Mouse (Mus musculus): ENCODE measurements at regions not wholly inside any gene's neighbourhood (a gene's known extent, or its start where the extent isn't known, plus 50 kb on each side); places are given as distances from the start of the nearest gene placed in this dataset.
"Not testable (repeated sequence)": the region's sequence is repeated elsewhere in the genome, so short reads cannot be mapped to it uniquely, and the experiment has no call there.

GRCm38 (mm10) chr12:92882540-92882939 lies 1033.6 kb upstream of the Sel1l start:
- not testable (repeated sequence) for H3K9ac ChIP-seq (replicated peaks); H3K9me3 ChIP-seq (replicated peaks); H3K27ac ChIP-seq (replicated peaks); H3K36me3 ChIP-seq; H3K4me2 ChIP-seq; H3K27me3 ChIP-seq (replicated peaks); ATAC-seq (ENCODE audit: low FRiP score); H3K4me3 ChIP-seq (replicated peaks); H3K4me1 ChIP-seq
- 92% methylated on average over 9 of the region's 11 CpGs for WGBS

- no peak for ATAC-seq (ENCODE audit: low FRiP score)
- H3K36me3 ChIP-seq = no peaks in the 10 kb centered on the region
- H3K4me2 ChIP-seq = no peak overlapping the region
- WGBS = 89% methylated on average over 3 of the region's 3 CpGs
- H3K4me1 ChIP-seq = no peaks in the 10 kb centered on the region
- no peak overlapping the region for H3K9ac ChIP-seq (replicated peaks)
- no peaks in the 10 kb centered on the region for H3K9me3 ChIP-seq (replicated peaks)
- H3K4me3 ChIP-seq (replicated peaks) = no peak overlapping the region
- H3K27me3 ChIP-seq (replicated peaks) = no peaks in the 10 kb centered on the region
- no peak overlapping the region for H3K27ac ChIP-seq (replicated peaks)
Observed at GRCm38 (mm10) chr12:92873602-92874001, 1024.6 kb upstream of the Sel1l start.

GRCm38 (mm10) chr12:92869336-92869735 lies 1020.4 kb upstream of the Sel1l start:
- no peak for ATAC-seq (ENCODE audit: low FRiP score)
- Histone ChIP-seq H3K36me3 (no peaks in the 10 kb centered on the region), H3K4me1 (no peaks in the 10 kb centered on the region), H3K27me3 (replicated peaks) (no peaks in the 10 kb centered on the region), H3K9me3 (replicated peaks) (no peaks in the 10 kb centered on the region), H3K4me2 (no peak overlapping the region), H3K9ac (replicated peaks) (no peak overlapping the region), H3K4me3 (replicated peaks) (no peak overlapping the region), H3K27ac (replicated peaks) (no peak overlapping the region)
- 83% methylated on average over 3 of the region's 3 CpGs for WGBS

- ATAC-seq (ENCODE audit: low FRiP score) = no peak
- WGBS = 80% methylated on average over 10 of the region's 10 CpGs
- Histone ChIP-seq H3K36me3 (no peaks in the 10 kb centered on the region), H3K9ac (replicated peaks) (no peak overlapping the region), H3K9me3 (replicated peaks) (no peaks in the 10 kb centered on the region), H3K27ac (replicated peaks) (no peak overlapping the region), H3K27me3 (replicated peaks) (no peaks in the 10 kb centered on the region), H3K4me2 (no peak overlapping the region), H3K4me1 (no peaks in the 10 kb centered on the region), H3K4me3 (replicated peaks) (no peak overlapping the region)
Observed at GRCm38 (mm10) chr12:92823090-92823786, 974.3 kb upstream of the Sel1l start.

- H3K9me3 ChIP-seq (replicated peaks) = no peaks in the 10 kb centered on the region
- H3K36me3 ChIP-seq = no peaks in the 10 kb centered on the region
- no peak overlapping the region for H3K27ac ChIP-seq (replicated peaks)
- ATAC-seq (ENCODE audit: low FRiP score) = no peak
- no peaks in the 10 kb centered on the region for H3K4me1 ChIP-seq
- no peak overlapping the region for H3K9ac ChIP-seq (replicated peaks)
- 61% methylated on average over 3 of the region's 3 CpGs for WGBS
- no peak overlapping the region for H3K4me2 ChIP-seq
- H3K27me3 ChIP-seq (replicated peaks) = no peaks in the 10 kb centered on the region
- no peak overlapping the region for H3K4me3 ChIP-seq (replicated peaks)
Observed at GRCm38 (mm10) chr12:92818610-92819009, 969.7 kb upstream of the Sel1l start.

GRCm38 (mm10) chr12:92801121-92801520 lies 952.2 kb upstream of the Sel1l start:
- no peaks in the 10 kb centered on the region for H3K9me3 ChIP-seq (replicated peaks)
- H3K4me3 ChIP-seq (replicated peaks) = no peak overlapping the region
- H3K27ac ChIP-seq (replicated peaks) = no peak overlapping the region
- no peaks in the 10 kb centered on the region for H3K36me3 ChIP-seq
- no peak for ATAC-seq (ENCODE audit: low FRiP score)
- H3K27me3 ChIP-seq (replicated peaks) = no peaks in the 10 kb centered on the region
- no peak overlapping the region for H3K9ac ChIP-seq (replicated peaks)
- H3K4me2 ChIP-seq = no peak overlapping the region
- 93% methylated on average over 1 of the region's 1 CpGs for WGBS
- H3K4me1 ChIP-seq = no peaks in the 10 kb centered on the region

GRCm38 (mm10) chr12:92783362-92783761 lies 934.4 kb upstream of the Sel1l start:
- Histone ChIP-seq H3K4me2 (no peak overlapping the region), H3K27me3 (replicated peaks) (no peaks in the 10 kb centered on the region), H3K4me3 (replicated peaks) (no peak overlapping the region), H3K36me3 (no peaks in the 10 kb centered on the region), H3K4me1 (no peaks in the 10 kb centered on the region), H3K9ac (replicated peaks) (no peak overlapping the region), H3K9me3 (replicated peaks) (no peaks in the 10 kb centered on the region), H3K27ac (replicated peaks) (no peak overlapping the region)
- no peak for ATAC-seq (ENCODE audit: low FRiP score)
- WGBS = 93% methylated on average over 1 of the region's 1 CpGs

GRCm38 (mm10) chr12:92779695-92780292 lies 930.8 kb upstream of the Sel1l start:
- Histone ChIP-seq H3K27me3 (replicated peaks) (no peaks in the 10 kb centered on the region), H3K9ac (replicated peaks) (no peak overlapping the region), H3K27ac (replicated peaks) (no peak overlapping the region), H3K9me3 (replicated peaks) (no peaks in the 10 kb centered on the region), H3K4me1 (no peaks in the 10 kb centered on the region), H3K36me3 (no peaks in the 10 kb centered on the region), H3K4me3 (replicated peaks) (no peak overlapping the region), H3K4me2 (no peak overlapping the region)
- ATAC-seq (ENCODE audit: low FRiP score) = no peak
- WGBS = 66% methylated on average over 3 of the region's 3 CpGs

- 55% methylated on average over 5 of the region's 5 CpGs for WGBS
- Histone ChIP-seq H3K27me3 (replicated peaks) (no peaks in the 10 kb centered on the region), H3K9me3 (replicated peaks) (no peaks in the 10 kb centered on the region), H3K9ac (replicated peaks) (no peak overlapping the region), H3K36me3 (no peaks in the 10 kb centered on the region), H3K4me3 (replicated peaks) (no peak overlapping the region), H3K27ac (replicated peaks) (no peak overlapping the region), H3K4me2 (no peak overlapping the region), H3K4me1 (no peaks in the 10 kb centered on the region)
- ATAC-seq (ENCODE audit: low FRiP score) = no peak; the same call in 1 of the 2 replicates
Observed at GRCm38 (mm10) chr12:92775668-92776067, 926.7 kb upstream of the Sel1l start.

- Histone ChIP-seq H3K27ac (replicated peaks) (no peak overlapping the region), H3K27me3 (replicated peaks) (no peaks in the 10 kb centered on the region), H3K9ac (replicated peaks) (no peak overlapping the region), H3K4me2 (no peak overlapping the region), H3K4me3 (replicated peaks) (no peak overlapping the region), H3K4me1 (no peaks in the 10 kb centered on the region), H3K36me3 (no peaks in the 10 kb centered on the region), H3K9me3 (replicated peaks) (no peaks in the 10 kb centered on the region)
- WGBS = 94% methylated on average over 1 of the region's 1 CpGs
- no peak for ATAC-seq (ENCODE audit: low FRiP score)
Observed at GRCm38 (mm10) chr12:92748576-92748975, 899.6 kb upstream of the Sel1l start.

GRCm38 (mm10) chr12:92740818-92741217 lies 891.9 kb upstream of the Sel1l start:
- Histone ChIP-seq H3K27me3 (replicated peaks) (no peaks in the 10 kb centered on the region), H3K9ac (replicated peaks) (no peak overlapping the region), H3K4me1 (0 out of 2 replicates have a peak, but pooled peaks cover 3% of the 10 kb centered on the region), H3K36me3 (no peaks in the 10 kb centered on the region), H3K27ac (replicated peaks) (no peak overlapping the region), H3K4me2 (no peak overlapping the region), H3K9me3 (replicated peaks) (no peaks in the 10 kb centered on the region), H3K4me3 (replicated peaks) (no peak overlapping the region)
- ATAC-seq (ENCODE audit: low FRiP score) = no peak
- WGBS = 91% methylated on average over 3 of the region's 3 CpGs

- H3K9ac ChIP-seq (replicated peaks) = no peak overlapping the region
- H3K4me1 ChIP-seq = 0 out of 2 replicates have a peak, but pooled peaks cover 3% of the 10 kb centered on the region
- H3K36me3 ChIP-seq = no peaks in the 10 kb centered on the region
- H3K9me3 ChIP-seq (replicated peaks) = no peaks in the 10 kb centered on the region
- WGBS = 97% methylated on average over 3 of the region's 3 CpGs
- no peaks in the 10 kb centered on the region for H3K27me3 ChIP-seq (replicated peaks)
- ATAC-seq (ENCODE audit: low FRiP score) = no peak
- H3K4me2 ChIP-seq = no peak overlapping the region
- H3K27ac ChIP-seq (replicated peaks) = no peak overlapping the region
- H3K4me3 ChIP-seq (replicated peaks) = no peak overlapping the region
Observed at GRCm38 (mm10) chr12:92739196-92739595, 890.2 kb upstream of the Sel1l start.
